Mouse (Mus musculus) telencephalon, adult 2 months (tissue): ENCODE data around the gene 1700066M21Rik.

Experiments
- DNase-seq: peaks from one replicate; pipeline ENCODE4 v3.0.0-alpha.2; 2011; ENCODE audit warnings: low read depth, low spot score

The 1700066M21Rik gene

DNA sequence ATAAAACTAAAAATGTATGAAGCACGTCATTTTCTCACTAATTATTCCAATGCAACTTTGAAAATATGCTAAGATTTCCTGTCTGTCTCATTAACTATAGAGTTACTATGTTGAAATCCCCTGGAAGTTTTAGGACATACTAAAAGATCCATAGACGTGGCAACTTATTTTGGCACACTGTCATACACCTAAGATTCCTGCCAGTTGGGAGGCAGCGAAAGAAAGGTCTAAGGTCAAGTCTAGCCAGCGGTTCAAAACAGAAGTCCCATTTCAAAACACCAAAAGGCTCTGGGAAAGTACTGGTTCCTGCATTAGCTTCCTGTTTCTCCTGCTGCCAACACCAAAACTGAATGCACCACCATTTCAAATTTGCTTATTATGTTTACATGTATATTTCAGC lies 15.0 kb downstream of the 1700066M21Rik start:
- no peak for DNase-seq

DNA sequence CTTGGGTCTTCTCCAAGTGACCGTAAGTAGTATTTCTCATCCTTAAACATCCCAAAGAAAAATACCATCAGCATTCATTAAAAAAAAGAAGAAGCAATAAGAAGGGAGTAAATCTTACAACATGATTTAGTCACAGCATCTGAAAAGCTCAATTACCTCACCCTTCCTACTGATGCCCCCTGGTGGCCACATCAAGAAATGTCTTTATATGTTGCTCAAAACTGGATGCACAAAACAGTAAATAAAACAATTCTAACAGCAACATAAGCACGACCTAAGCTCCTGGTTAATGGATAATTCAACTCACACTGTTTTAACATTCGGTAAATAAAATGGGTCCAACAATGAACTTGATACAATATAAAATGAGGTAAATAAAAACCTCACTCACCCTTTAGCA lies 16.6 kb downstream of the 1700066M21Rik start:
- no peak for DNase-seq

DNA sequence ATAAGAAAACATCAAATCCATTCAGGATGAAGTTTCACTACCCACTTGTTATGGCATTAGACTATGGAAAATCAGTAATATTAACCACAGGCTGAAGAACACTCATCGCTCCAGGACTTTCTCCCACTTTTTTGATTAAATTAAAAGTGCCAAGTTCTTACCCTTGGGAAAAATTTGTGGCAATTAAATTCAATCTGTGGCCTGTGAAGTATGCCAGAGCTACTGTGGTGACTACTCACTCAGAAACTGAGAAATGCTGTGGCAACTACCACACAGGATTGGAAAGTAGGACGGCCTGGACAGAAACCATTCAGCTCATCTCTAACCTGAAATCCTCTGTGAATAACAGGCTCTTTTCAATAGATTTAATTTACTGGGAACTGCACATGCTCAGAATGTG lies 22.9 kb downstream of the 1700066M21Rik start:
- no peak for DNase-seq

DNA sequence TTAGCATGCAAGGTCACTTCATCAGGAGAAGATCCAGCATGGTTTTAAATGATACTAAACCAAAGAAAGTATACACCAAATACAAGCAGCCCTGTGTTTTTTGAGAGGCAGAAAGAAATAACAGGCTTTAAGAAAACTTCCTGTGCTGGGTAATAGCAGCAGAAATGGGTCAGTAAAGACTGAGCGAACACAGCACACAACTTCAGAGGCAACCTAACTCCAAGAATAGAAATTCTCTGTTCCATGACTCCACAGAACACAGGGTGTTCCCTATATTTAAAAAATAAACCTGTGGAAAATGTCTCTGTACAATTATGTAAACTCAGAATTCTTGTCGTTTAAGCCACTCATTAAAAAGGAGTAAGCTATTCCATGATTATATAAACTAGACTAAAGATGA lies 23.5 kb downstream of the 1700066M21Rik start:
- no peak for DNase-seq

DNA sequence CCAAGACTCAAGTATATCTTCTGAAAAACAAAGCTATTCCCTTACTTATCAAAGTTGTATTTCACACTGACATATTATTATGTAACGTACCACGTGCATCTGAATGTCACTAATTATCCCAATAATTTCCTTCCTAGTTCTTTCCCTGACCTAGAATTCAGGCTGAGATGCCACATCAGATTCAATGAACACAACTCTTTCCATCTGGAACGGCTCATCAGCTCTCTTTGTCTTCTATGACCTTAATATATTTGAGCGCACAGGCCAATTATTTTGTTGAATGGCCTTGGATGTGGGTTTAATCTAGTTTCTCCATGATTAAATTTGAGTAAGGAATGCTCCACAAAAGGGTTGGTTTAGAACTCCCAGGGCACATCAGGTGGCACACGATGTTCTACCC lies 24.7 kb downstream of the 1700066M21Rik start:
- DNase-seq = no peak

DNA sequence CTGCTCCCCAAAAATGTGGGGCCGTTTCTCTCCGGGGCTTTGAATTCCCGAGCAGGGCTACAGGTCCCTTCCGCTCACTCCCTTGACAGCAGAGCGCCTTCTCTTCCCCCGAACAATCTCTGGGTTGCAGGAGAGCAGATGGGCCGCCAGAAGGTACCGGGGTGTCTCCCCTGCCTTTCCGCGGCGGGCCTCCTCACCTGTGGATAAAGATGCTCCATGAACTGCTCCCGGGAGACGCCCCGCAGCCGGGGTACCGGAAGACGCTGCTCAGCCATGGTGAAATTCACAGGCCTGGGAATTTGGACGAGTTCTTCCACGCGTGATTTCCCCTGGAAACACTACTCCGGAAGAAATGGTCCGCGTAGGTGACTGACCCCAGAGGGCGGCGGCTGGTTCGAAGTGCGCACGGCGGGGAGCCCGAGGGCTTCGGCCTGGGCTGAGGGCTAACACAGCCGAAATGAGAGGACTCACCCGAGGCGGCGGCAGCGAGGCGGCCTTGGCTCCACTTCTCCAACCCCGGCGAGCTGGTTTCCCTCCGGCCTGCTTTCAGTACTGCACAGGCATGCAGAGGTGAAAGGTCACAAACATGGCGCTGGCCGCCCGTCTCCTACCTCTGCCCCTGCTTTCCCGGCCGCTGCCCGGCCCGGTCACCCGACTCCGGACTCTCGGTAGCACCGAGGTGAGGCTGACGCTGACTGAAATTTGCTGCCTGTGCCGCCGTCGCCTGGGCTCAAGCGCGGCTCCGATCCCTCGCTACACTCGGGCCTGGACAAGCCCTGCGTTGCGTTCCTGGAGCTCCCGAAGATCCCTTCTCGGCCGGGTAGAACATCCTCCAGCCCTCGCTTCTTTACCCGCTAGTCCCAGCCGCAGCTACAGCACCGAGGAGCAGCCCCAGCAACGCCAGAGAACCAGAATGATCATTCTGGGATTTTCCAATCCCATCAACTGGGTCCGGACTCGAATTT lies 29.0 kb downstream of the 1700066M21Rik start, which contains the start of the genes Maip1 and Tyw5:
Gene Maip1 (plus strand): TSS at position 142 of the 965 bp plus-strand sequence.
Gene Tyw5 (minus strand): TSS at position 915 of the 965 bp plus-strand sequence.
- DNase-seq = peak; percentile 90

DNA sequence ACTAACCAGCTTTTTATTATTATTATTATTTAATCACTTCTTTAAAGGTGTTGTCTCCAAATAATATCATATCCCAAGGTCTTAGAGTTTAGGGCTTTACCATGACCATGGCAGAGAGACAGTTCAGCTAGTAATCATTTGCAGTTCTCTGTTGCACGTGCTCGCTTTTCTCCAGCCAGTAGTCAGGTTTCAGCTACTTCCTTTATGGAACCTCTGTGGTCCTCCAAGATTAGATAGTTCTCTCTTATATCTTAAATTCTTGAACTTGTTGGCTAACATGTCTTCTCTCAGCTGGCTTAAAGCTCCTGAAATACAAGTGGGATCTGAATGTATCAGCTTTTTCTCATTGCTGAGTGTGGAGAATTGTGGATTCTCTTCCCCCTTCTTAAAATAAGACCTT lies 31.6 kb downstream of the 1700066M21Rik start:
- no peak for DNase-seq

DNA sequence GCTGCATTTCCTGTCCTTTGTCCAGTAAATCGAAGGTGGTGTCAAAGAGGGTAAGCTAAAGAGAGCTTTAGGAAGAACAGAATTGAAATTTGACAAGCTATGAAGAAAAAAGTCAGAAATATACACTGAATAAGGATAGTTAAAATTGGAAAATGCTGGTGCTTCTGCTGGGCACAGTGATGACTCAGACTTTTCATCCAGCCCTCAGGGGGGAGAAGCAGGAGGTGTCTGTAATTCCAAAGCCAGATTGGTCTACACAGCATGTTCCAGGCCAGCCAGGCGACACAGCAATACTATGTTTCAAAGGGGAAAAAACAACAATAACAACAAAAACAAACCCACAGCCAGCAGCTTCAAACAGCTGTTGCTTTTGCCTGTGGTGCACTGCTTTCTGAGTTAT lies 36.0 kb downstream of the 1700066M21Rik start:
- no peak for DNase-seq

DNA sequence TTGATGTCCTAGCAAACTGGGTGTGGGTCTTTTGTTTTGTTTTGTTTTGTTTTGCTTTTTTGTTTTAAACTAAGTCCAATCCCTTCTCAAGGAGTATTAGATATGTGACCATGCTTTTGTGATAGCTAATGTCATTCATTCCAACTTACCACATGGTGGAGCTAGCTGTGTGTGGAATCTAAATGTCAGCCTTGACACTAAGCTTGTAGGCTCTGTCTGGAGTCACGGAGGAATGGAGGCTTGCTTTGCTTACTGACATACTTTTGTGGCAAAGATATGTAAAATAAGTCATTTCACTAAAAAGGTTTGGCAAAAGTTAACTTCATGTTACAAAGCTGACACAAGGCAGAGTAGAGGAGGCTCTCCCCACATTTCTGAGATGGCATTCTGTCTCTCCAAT lies 46.3 kb downstream of the 1700066M21Rik start:
- DNase-seq = peak; percentile 59

DNA sequence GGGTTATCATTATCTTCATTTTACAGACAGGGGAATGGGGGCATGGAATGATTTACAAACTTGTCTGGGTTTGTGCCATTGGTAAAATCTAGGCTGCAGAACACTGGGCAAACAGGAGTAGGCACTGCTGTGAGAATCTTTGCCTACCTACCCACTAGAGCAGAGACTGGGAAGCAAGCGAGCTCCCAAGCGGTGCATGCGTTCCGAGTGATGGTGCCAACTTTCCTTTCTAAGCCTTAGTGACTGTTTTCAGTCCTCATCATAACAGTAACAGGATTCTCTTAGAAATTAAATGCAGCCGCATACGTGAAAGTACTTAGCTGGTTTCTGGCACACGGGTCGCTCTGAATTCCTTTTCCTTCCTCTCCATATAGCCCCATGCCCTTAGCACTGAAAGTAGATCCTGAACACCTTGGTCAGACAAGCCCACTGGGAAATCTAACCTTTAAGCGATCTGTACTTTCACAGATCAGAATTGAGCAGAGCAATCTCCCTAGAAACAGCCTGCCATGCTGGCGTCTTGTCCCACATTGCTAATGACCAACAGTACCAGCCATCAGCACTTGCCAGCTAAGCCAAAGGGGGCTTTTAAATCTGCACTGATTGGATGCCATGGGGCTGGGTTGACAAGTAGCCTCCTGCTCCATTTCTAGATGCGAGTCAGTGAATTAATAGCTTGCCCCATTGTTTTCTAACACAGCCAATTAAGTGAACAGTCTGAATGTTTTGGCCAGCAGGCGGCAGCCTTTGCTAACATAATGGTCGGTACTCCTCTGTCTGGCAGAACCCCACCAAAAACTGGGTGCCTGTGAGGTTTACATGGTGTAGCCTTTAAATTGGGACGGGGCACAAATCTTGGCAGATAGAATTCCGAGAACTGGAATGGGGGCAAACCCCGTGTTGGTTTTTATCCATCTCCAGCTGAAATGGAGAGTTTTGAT lies 51.2 kb downstream of the 1700066M21Rik start:
- peak; percentile 62 for DNase-seq

DNA sequence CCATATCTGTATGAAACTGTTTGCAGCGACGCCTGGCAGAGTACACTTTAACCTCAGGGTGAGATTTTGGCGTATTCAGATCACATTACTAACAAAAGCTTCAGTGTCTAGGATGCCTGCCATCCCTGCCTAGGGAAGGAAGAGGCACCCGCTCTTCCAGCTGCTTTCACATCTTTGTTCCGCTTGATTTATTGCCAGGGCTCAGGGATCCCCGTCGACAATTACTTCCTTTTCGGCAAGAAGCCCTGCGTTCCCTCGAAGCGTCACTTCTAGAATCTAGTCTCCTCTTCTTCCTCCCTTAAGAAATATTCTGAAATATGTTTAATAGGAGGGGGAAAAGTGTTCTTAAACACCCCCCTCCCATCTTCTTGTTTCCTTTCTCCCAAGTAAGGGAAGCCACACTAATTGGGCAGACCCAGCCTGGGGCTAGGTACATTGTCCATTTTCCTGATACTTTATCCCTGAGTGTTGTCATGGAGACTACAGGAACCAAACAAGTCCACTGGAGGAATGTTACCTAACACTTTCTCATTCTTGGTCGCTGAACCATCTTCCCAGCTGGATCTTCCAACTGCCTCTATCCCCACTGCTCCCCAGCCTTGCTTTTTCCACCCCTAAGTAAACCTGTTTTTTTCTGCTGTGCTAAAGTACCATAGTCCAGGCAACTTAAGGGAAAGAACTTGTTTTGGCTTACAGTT lies 52.5 kb downstream of the 1700066M21Rik start:
- DNase-seq = no peak

DNA sequence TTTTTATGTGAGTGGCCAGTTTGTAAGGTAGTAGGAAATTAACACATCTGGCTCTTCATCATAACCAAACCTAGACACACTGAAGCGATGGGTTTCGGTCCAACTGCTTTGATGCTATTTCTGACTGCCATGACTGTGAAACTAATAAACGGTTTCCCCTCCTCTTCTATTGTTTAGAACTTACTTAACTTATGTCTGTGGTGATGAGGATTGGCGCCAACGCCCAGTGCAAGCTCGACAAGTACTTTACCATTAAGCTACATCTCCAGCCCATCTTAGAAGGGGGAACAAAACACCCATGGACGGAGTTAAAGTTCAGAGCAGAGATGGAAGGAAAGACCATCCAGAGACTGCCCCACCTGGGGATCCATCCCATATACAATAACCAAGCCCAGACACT lies 55.7 kb downstream of the 1700066M21Rik start:
- DNase-seq = no peak
